Comparison of ENCODE assay signal across 8 mouse cellular contexts in the genomic region with DNA sequence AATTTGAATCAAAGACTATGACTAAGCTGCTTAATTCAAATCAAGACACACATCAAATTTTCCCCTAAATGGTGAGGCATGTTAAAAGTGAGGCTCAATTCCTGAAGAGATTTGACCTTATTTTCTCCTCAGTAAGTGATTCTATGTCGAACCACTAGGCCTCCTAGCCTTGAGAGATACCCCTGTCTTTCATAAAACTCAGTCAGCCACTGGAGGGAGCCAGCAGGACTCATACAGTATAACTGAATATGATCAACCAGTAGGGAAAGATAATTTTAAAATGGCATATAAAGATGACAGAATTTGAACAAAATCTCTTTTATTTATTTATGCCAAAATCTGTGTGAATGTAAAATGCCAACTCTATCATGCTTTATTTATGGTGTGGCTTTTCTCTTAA.
DNase-seq lines count a peak whose midpoint lies in the region; ATAC-seq and TF ChIP-seq lines count a peak whose summit lies in the region.
"Had no signal": no experiment of that assay in that cellular context is flagged by ENCODE, and none has a peak within 500 bp of the region (broad histone marks: within the 10 kb centered on the region; RNA-seq: fewer than 3 reads in every experiment).

No protein-coding gene starts in this region.

- peak; percentile 39 for DNase-seq in kidney, postnatal 0 days (ENCODE audit: low spot score)
- DNase-seq in kidney, adult 18-20 months: no peak
- peak; percentile 22 for DNase-seq in T-cell, adult 2 months (ENCODE audit: low spot score)
- DNase-seq in brain, embryonic 14.5 days (ENCODE audit: low read depth): peak; percentile 67
- peak; percentile 80 for DNase-seq in layer of hippocampus, adult 11-12 months (ENCODE audit: low spot score)

- H3K36me3 ChIP-seq in kidney, postnatal 0 days (ENCODE audit: insufficient read depth, low read length): no peaks in the 10 kb centered on the region

- no peaks in the 10 kb centered on the region for H3K27me3 ChIP-seq in kidney, postnatal 0 days (ENCODE audit: insufficient read depth, low read length)

- H3K4me1 ChIP-seq in kidney, postnatal 0 days (replicated peaks; ENCODE audit: insufficient read depth, low read length): 0 out of 2 replicates have a peak, but pooled peaks cover 5% of the 10 kb centered on the region

- no peak for ATAC-seq in kidney, postnatal 0 days (replicated peaks; ENCODE audit: low FRiP score, low read depth)
- ATAC-seq in megakaryocyte-erythroid progenitor cell, adult 5-6 weeks (replicated peaks; ENCODE audit: low FRiP score, low TSS enrichment, poor library complexity, severe bottlenecking): 0 out of 2 replicates have a peak, but pooled peaks have one; percentile 59
- ATAC-seq in erythroid progenitor cell, adult 5-6 weeks (replicated peaks; ENCODE audit: low FRiP score, poor library complexity, severe bottlenecking): no peak

- H3K27ac ChIP-seq in kidney, postnatal 0 days: no peak overlapping the region

- H3K9ac ChIP-seq in kidney, postnatal 0 days (ENCODE audit: low read depth, low read length): no peak overlapping the region

- 60% methylated on average over 1 of the region's 1 CpGs for WGBS in kidney, postnatal 0 days

- H3K4me3 ChIP-seq in kidney, postnatal 0 days (replicated peaks; ENCODE audit: low read depth, low read length): no peak overlapping the region
- H3K4me3 ChIP-seq: myocyte had no signal

- no peak for TF ChIP-seq POLR2A in brain, embryonic 14.5 days (IDR thresholded peaks at IDR 0.05; ENCODE audit: borderline replicate concordance, extremely low read depth, insufficient read depth, insufficient read length, poor library complexity, severe bottlenecking)

- H3K4me2 ChIP-seq in kidney, postnatal 0 days (ENCODE audit: low read length): no peak overlapping the region

- no peaks in the 10 kb centered on the region for H3K9me3 ChIP-seq in kidney, postnatal 0 days (replicated peaks; ENCODE audit: low read length)

- TF ChIP-seq CTCF in kidney, postnatal 0 days (IDR thresholded peaks at IDR 0.05; ENCODE audit: low read depth): peak; percentile 67
- peak; percentile 45; the same call in 1 of the 2 replicates for TF ChIP-seq CTCF in brain, embryonic 14.5 days (IDR thresholded peaks at IDR 0.05; ENCODE audit: borderline replicate concordance, extremely low read depth, insufficient read depth, insufficient read length)
